Mouse (Mus musculus) liver, postnatal 0 days (tissue): ENCODE measurements around the gene Cdkl1.

Experiments
- CTCF ChIP-seq: sonication (generic); IDR thresholded peaks from 2 replicates; pipeline ENCODE4 v1.5.1; 2016; ENCODE audit warnings: antibody characterized with exemption, low read depth
- EP300 ChIP-seq: IDR thresholded peaks from 2 replicates; pipeline ENCODE4 v1.6.1; 2016; ENCODE audit warnings: antibody characterized with exemption, low read depth, mild to moderate bottlenecking

- no peak for TF ChIP-seq CTCF
- no peak for TF ChIP-seq EP300
Measured at GRCm38 (mm10) chr12:69803196-69803595, 12.1 kb upstream of the Cdkl1 start.
